Mouse (Mus musculus): ENCODE measurements around the gene Ttll5. TPM values are rescaled to one million over a fixed set of nuclear protein-coding genes. Genes with fewer than 3 reads are reported as not detected.

The Ttll5 gene
- polyA plus RNA-seq, 2 experiments: 13.9 to 16.3 TPM

DNA sequence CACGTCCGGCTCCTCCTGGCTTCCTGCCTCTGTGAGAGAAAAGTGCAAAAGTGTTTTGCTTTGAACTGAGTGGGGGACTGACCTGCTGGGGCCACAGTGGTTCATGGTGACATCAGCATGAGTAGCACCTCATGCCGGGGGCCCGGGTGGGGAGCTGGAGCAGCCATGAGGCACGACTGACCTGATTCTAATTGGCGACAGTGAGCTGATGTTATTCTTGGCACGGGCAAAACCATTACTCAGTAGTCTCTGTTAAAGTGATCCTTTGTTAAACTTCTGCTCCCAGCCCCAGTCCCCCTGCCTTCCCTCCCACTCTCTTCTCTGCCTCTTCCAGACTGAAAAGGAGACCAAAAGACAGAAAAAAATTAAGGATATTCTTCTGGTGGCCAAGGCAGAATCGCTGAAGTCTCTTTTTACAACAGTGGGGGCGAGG, 176.2 kb downstream of the Ttll5 start:
- Histone ChIP-seq H3K4me3 (replicated peaks; ENCODE audit: low read length) (no peak overlapping the region), H3K27ac (replicated peaks; ENCODE audit: low read depth, low read length) (peak overlapping the region; percentile 88), H3K4me1 (ENCODE audit: control insufficient read depth, insufficient read depth, low read length) (peaks cover 20% of the 10 kb centered on the region), H3K4me2 (replicated peaks; ENCODE audit: low read depth, low read length, severe bottlenecking) (peak overlapping the region; percentile 31), H3K9me3 (ENCODE audit: control insufficient read depth, low read length) (no peaks in the 10 kb centered on the region), H3K36me3 (ENCODE audit: control insufficient read depth, insufficient read depth, low read length) (peaks cover 4% of the 10 kb centered on the region; the same call in 1 of the 2 replicates), H3K9ac (ENCODE audit: low read depth, low read length, severe bottlenecking) (0 out of 2 replicates have a peak overlapping the region, but pooled peaks have one; percentile 25), H3K27me3 (ENCODE audit: control insufficient read depth, insufficient read depth, low read length) (no peaks in the 10 kb centered on the region)
- ATAC-seq (ENCODE audit: low FRiP score, low read depth) (peak; percentile 89), DNase-seq (ENCODE audit: low spot score) (peak; percentile 83)
- no peak for TF ChIP-seq POLR2A (IDR thresholded peaks at IDR 0.05; ENCODE audit: borderline replicate concordance, extremely low read depth, insufficient read depth, insufficient read length)
- 13% methylated on average over 9 of the region's 9 CpGs for WGBS

DNA sequence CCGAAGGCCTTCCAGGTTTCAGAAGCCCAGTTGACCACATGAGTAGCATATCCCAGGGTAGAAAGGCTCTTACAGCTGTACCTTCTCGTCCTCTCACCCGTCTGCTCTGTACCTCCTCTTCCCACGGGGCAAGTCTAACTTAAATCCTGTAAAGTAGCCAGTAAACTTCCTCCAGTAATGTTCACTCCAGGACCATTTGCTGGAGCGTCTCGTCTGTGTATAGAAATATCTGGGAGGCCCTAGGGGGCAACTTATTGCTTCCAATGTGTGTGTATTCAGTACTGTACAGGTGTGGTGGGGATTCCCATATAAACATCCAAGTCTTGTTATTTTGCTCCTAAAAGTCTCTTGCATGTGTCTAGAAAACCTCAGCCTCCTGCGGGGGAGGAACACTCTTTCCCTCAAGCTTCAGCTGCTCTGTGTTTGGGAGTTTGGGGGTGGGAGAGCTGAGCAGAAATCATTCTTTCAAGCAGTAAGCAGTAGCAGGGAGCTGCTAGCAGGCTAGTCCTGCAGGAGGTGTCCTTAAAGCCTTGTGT, 176.7 kb downstream of the Ttll5 start:
- Histone ChIP-seq H3K9me3 (ENCODE audit: control insufficient read depth, low read length) (no peaks in the 10 kb centered on the region), H3K36me3 (ENCODE audit: control insufficient read depth, insufficient read depth, low read length) (peaks cover 4% of the 10 kb centered on the region; the same call in 1 of the 2 replicates), H3K4me2 (replicated peaks; ENCODE audit: low read depth, low read length, severe bottlenecking) (peak overlapping the region; percentile 31), H3K27ac (replicated peaks; ENCODE audit: low read depth, low read length) (peak overlapping the region; percentile 88), H3K4me1 (ENCODE audit: control insufficient read depth, insufficient read depth, low read length) (peaks cover 20% of the 10 kb centered on the region), H3K9ac (ENCODE audit: low read depth, low read length, severe bottlenecking) (0 out of 2 replicates have a peak overlapping the region, but pooled peaks have one; percentile 25), H3K4me3 (replicated peaks; ENCODE audit: low read length) (no peak overlapping the region), H3K27me3 (ENCODE audit: control insufficient read depth, insufficient read depth, low read length) (no peaks in the 10 kb centered on the region)
- DNase-seq (ENCODE audit: low spot score) (peak; percentile 60), ATAC-seq (ENCODE audit: low FRiP score, low read depth) (peak; percentile 81)
- TF ChIP-seq POLR2A (IDR thresholded peaks at IDR 0.05; ENCODE audit: borderline replicate concordance, extremely low read depth, insufficient read depth, insufficient read length): no peak
- WGBS: 17% methylated on average over 7 of the region's 7 CpGs

DNA sequence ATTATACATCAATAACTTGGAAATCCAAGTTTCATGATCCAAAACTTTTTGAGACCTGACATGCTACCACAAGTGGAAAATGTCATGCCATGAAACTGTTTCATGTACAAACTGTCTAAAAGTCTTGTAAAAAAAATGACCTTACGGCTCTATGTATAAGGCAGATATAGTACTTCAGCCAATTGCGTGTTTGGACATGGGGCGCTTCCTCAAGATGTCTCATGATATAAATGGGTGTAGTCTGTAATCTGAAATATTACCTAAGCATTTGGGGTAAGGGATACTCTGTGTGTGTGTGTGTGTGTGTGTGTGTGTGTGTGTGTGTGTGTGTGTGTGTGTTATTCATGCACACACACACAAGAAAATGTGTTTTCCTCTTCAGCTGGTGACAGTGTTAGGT, 180.2 kb downstream of the Ttll5 start:
- Histone ChIP-seq H3K27me3 (ENCODE audit: control insufficient read depth, insufficient read depth, low read length) (no peaks in the 10 kb centered on the region), H3K9me3 (ENCODE audit: control insufficient read depth, low read length) (no peaks in the 10 kb centered on the region), H3K4me1 (ENCODE audit: control insufficient read depth, insufficient read depth, low read length) (peaks cover 18% of the 10 kb centered on the region), H3K4me2 (replicated peaks; ENCODE audit: low read depth, low read length, severe bottlenecking) (no peak overlapping the region), H3K9ac (ENCODE audit: low read depth, low read length, severe bottlenecking) (no peak overlapping the region), H3K4me3 (replicated peaks; ENCODE audit: low read length) (no peak overlapping the region), H3K27ac (replicated peaks; ENCODE audit: low read depth, low read length) (no peak overlapping the region), H3K36me3 (ENCODE audit: control insufficient read depth, insufficient read depth, low read length) (no peaks in the 10 kb centered on the region)
- DNase-seq (ENCODE audit: low spot score) (no peak), ATAC-seq (ENCODE audit: low FRiP score, low read depth) (no peak)
- 97% methylated on average over 3 of the region's 3 CpGs for WGBS
- TF ChIP-seq POLR2A (IDR thresholded peaks at IDR 0.05; ENCODE audit: borderline replicate concordance, extremely low read depth, insufficient read depth, insufficient read length): no peak

DNA sequence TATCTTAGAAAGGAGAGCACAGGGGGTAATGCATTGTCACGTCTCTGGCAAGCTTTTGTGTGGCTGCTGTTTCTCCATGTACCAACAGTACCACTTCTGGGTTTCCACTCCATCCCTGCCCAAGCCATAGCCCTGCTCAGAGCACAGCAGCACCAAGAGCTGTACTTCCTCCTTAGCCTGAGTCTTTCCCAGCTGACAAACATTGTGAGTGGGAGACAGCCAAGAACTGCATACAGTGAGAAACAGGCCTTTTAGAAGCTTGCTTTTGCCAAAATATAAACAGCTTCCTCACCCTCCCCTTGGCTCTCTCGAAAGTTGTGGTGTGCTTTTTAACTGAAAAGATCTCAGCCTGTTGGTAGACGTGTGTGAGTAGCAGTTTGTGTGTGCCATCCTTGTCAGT, 182.9 kb downstream of the Ttll5 start:
- Histone ChIP-seq H3K36me3 (ENCODE audit: control insufficient read depth, insufficient read depth, low read length) (no peaks in the 10 kb centered on the region), H3K4me2 (replicated peaks; ENCODE audit: low read depth, low read length, severe bottlenecking) (no peak overlapping the region), H3K27me3 (ENCODE audit: control insufficient read depth, insufficient read depth, low read length) (no peaks in the 10 kb centered on the region), H3K4me3 (replicated peaks; ENCODE audit: low read length) (no peak overlapping the region), H3K27ac (replicated peaks; ENCODE audit: low read depth, low read length) (no peak overlapping the region), H3K9ac (ENCODE audit: low read depth, low read length, severe bottlenecking) (no peak overlapping the region), H3K9me3 (ENCODE audit: control insufficient read depth, low read length) (no peaks in the 10 kb centered on the region), H3K4me1 (ENCODE audit: control insufficient read depth, insufficient read depth, low read length) (peaks cover 4% of the 10 kb centered on the region)
- WGBS: 68% methylated on average over 3 of the region's 3 CpGs
- DNase-seq (ENCODE audit: low spot score) (no peak), ATAC-seq (ENCODE audit: low FRiP score, low read depth) (no peak)
- no peak for TF ChIP-seq POLR2A (IDR thresholded peaks at IDR 0.05; ENCODE audit: borderline replicate concordance, extremely low read depth, insufficient read depth, insufficient read length)

DNA sequence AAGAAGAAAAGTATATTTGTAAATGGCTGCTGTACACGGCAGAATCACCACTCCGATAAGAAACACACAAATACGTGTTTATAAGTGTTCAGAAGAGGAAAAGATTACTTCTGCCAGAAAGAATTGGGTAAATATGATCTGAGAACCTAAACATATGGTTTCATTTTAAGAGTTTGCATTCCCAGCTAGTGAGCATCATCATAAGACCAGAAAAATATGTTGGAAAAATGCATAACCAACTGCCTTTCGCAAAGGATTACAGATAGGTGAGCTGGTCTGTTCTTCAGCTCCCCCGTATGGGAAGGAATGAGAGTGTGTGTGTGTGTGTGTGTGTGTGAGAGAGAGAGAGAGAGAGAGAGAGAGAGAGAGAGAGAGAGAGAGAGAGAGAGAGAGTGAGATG, 186.2 kb downstream of the Ttll5 start:
- Histone ChIP-seq H3K9me3 (ENCODE audit: control insufficient read depth, low read length) (no peaks in the 10 kb centered on the region), H3K27ac (replicated peaks; ENCODE audit: low read depth, low read length) (peak overlapping the region; percentile 41; the same call in 1 of the 2 replicates), H3K4me3 (replicated peaks; ENCODE audit: low read length) (no peak overlapping the region), H3K36me3 (ENCODE audit: control insufficient read depth, insufficient read depth, low read length) (no peaks in the 10 kb centered on the region), H3K4me2 (replicated peaks; ENCODE audit: low read depth, low read length, severe bottlenecking) (no peak overlapping the region), H3K9ac (ENCODE audit: low read depth, low read length, severe bottlenecking) (no peak overlapping the region), H3K27me3 (ENCODE audit: control insufficient read depth, insufficient read depth, low read length) (no peaks in the 10 kb centered on the region), H3K4me1 (ENCODE audit: control insufficient read depth, insufficient read depth, low read length) (peaks cover 16% of the 10 kb centered on the region)
- ATAC-seq (ENCODE audit: low FRiP score, low read depth): no peak
- 63% methylated on average over 5 of the region's 5 CpGs for WGBS
- DNase-seq (ENCODE audit: low spot score): peak; percentile 28
- TF ChIP-seq POLR2A (IDR thresholded peaks at IDR 0.05; ENCODE audit: borderline replicate concordance, extremely low read depth, insufficient read depth, insufficient read length): no peak
